Mouse (Mus musculus) cerebellum, adult 11 months (tissue): ENCODE measurements around the gene Zfp955a.
"Not testable (repeated sequence)": the region's sequence is repeated elsewhere in the genome, so short reads cannot be mapped to it uniquely, and the experiment has no call there.

Source experiments
- DNase-seq: peaks from one replicate; pipeline ENCODE4 v3.0.0; 2022

Gene Zfp955a

GRCm38 (mm10) chr17:33254530-33255318 is at the start of gene Zfp955a:
Gene Zfp955a, minus strand, starts transcription at chr17:33255145.
- DNase-seq: not testable (repeated sequence)

- not testable (repeated sequence) for DNase-seq
These were observed 34.9 kb upstream of the Zfp955a start for GRCm38 (mm10) chr17:33289876-33290149.

GRCm38 (mm10) chr17:33289039-33289875 is 34.3 kb upstream of the Zfp955a start, which contains the start of gene Zfp955b:
Gene Zfp955b, plus strand, starts transcription at chr17:33289544.
- not testable (repeated sequence) for DNase-seq

- no peak for DNase-seq
These were observed 14.0 kb upstream of the Zfp955a start for GRCm38 (mm10) chr17:33268907-33269306.

- DNase-seq: no peak
These were observed 9.4 kb upstream of the Zfp955a start, which contains the start of gene Olfr63 for GRCm38 (mm10) chr17:33264376-33264775. Gene Olfr63, plus strand, starts transcription at chr17:33264676.

GRCm38 (mm10) chr17:33255319-33255657 is 343 bp upstream of the Zfp955a start:
- DNase-seq: not testable (repeated sequence)

GRCm38 (mm10) chr17:33236646-33237045 is 18.3 kb downstream of the Zfp955a start:
- DNase-seq: not testable (repeated sequence)

GRCm38 (mm10) chr17:33221590-33221989 is 33.4 kb downstream of the Zfp955a start, which contains the start of gene Olfr1564:
Gene Olfr1564, minus strand, starts transcription at chr17:33221690.
- no peak for DNase-seq

- DNase-seq: not testable (repeated sequence)
These were observed 63.9 kb downstream of the Zfp955a start, which contains the start of gene Olfr239 for GRCm38 (mm10) chr17:33191002-33191401. Gene Olfr239, plus strand, starts transcription at chr17:33191302.
